Comparison of ENCODE assay signal across 11 mouse cellular contexts in genomic region chr7:16337733-16338132, GRCm38 (mm10). TPM values are rescaled to one million over a fixed set of nuclear protein-coding genes. Genes with fewer than 3 reads are reported as not detected.
A peak's percentile ranks its signal among the peaks of the same experiment; 100 is the strongest.
DNase-seq lines count a peak whose midpoint lies in the region; ATAC-seq and TF ChIP-seq lines count a peak whose summit lies in the region.
"Had no signal": no experiment of that assay in that cellular context is flagged by ENCODE, and none has a peak within 500 bp of the region (broad histone marks: within the 10 kb centered on the region; RNA-seq: fewer than 3 reads in every experiment).

No protein-coding gene starts in this region.

- intact Hi-C loops in gastrocnemius, adult 2 months (cut with DNase I) = no loop called here

- WGBS in lung, postnatal 0 days = 73% methylated on average over 2 of the region's 2 CpGs
- 66% methylated on average over 2 of the region's 2 CpGs for WGBS in lung, adult 2 months

- no peak for TF ChIP-seq EP300 in lung, postnatal 0 days (IDR thresholded peaks at IDR 0.05)

- no peaks in the 10 kb centered on the region for H3K9me3 ChIP-seq in lung, postnatal 0 days (ENCODE audit: low read length)
- H3K9me3 ChIP-seq: heart, embryonic 13.5 days had no signal

- no peak overlapping the region for H3K4me2 ChIP-seq in lung, postnatal 0 days (replicated peaks; ENCODE audit: low read depth, low read length)
- H3K4me2 ChIP-seq: heart, embryonic 13.5 days had no signal

- H3K9ac ChIP-seq in lung, postnatal 0 days (replicated peaks; ENCODE audit: low read depth) = no peak overlapping the region
- H3K9ac ChIP-seq: heart, embryonic 13.5 days had no signal

- TF ChIP-seq CTCF in gastrocnemius, adult 2 months (IDR thresholded peaks at IDR 0.05) = peak; percentile 17; the same call in 1 of the 2 replicates
- TF ChIP-seq CTCF in lung, postnatal 0 days (IDR thresholded peaks at IDR 0.05) = peak; percentile 51
- no peak for TF ChIP-seq CTCF in lung, adult 2 months (IDR thresholded peaks at IDR 0.05; ENCODE audit: insufficient read depth, low read length)

- no peak overlapping the region for H3K27ac ChIP-seq in gastrocnemius, adult 2 months
- no peak overlapping the region for H3K27ac ChIP-seq in lung, postnatal 0 days (ENCODE audit: low read length)
- H3K27ac ChIP-seq: heart, embryonic 13.5 days had no signal

- no peak for DNase-seq in gastrocnemius, adult 2 months
- DNase-seq in gastrocnemius, postnatal 25 days = no peak
- DNase-seq in lung, postnatal 0 days (ENCODE audit: low spot score) = peak; percentile 41
- DNase-seq in lung, adult 2 months = no peak
- DNase-seq in R1 (ENCODE audit: low read depth, low spot score) = peak; percentile 78
- peak; percentile 30 for DNase-seq in splenic B cell, adult 2 months (ENCODE audit: low read depth, low spot score)
- no peak for DNase-seq in cerebellum, postnatal 10 days
- DNase-seq in spleen, postnatal 10 days (ENCODE audit: low spot score in 2 of 2) = no peak
- DNase-seq: kidney, postnatal 36 days had no signal

- no peak for ATAC-seq in lung, postnatal 0 days
- ATAC-seq: hindbrain, embryonic 16.5 days had no signal

- H3K4me3 ChIP-seq in gastrocnemius, adult 2 months = no peak overlapping the region
- H3K4me3 ChIP-seq in lung, postnatal 0 days (ENCODE audit: low read depth, low read length) = no peak overlapping the region
- no peak overlapping the region for H3K4me3 ChIP-seq in lung, adult 2 months (replicated peaks; ENCODE audit: extremely low read depth, low read depth, low read length)
- H3K4me3 ChIP-seq: heart, embryonic 13.5 days had no signal

- H3K27me3 ChIP-seq in lung, postnatal 0 days (replicated peaks; ENCODE audit: insufficient read depth, low read length) = no peaks in the 10 kb centered on the region
- H3K27me3 ChIP-seq in splenic B cell, adult 2 months (ENCODE audit: control insufficient read depth, insufficient read depth, low read length, poor library complexity, severe bottlenecking) = no peaks in the 10 kb centered on the region
- H3K27me3 ChIP-seq: heart, embryonic 13.5 days had no signal

- H3K36me3 ChIP-seq in lung, postnatal 0 days (ENCODE audit: insufficient read depth, low read length) = peaks cover 7% of the 10 kb centered on the region; the same call in 1 of the 2 replicates
- H3K36me3 ChIP-seq in splenic B cell, adult 2 months (ENCODE audit: control insufficient read depth, insufficient read depth, low read length, poor library complexity, severe bottlenecking) = peaks cover 4% of the 10 kb centered on the region; the same call in 1 of the 2 replicates

- TF ChIP-seq POLR2A in lung, adult 2 months (IDR thresholded peaks at IDR 0.05; ENCODE audit: borderline replicate concordance, extremely low read depth, low read depth, low read length) = no peak

- no peaks in the 10 kb centered on the region for H3K4me1 ChIP-seq in lung, postnatal 0 days (ENCODE audit: insufficient read depth, low read depth, low read length)
- 0 out of 2 replicates have a peak, but pooled peaks cover 4% of the 10 kb centered on the region for H3K4me1 ChIP-seq in lung, adult 2 months (ENCODE audit: control insufficient read depth, insufficient read depth, low read length)

RNA-seq across cellular contexts. Expression of gene Bbc3, which starts 29.5 kb away (rescaled TPM):
- 1 to 10 TPM; 1.4 to 2.9 TPM for total RNA-seq in gastrocnemius, adult 2 months (2021)
- 1 to 10 TPM; 1.7 to 2.4 TPM for total RNA-seq in gastrocnemius, postnatal 25 days (2021)
- polyA plus RNA-seq in lung, postnatal 0 days (2015; fragmentation: Nextera tagmentation; extraction: Ambion mirVana) = 30.0 and 31.1 TPM in 2 replicates
- polyA plus RNA-seq in lung, adult 2 months (2012; rRNA removed) = 31.8 and 48.2 TPM in 2 replicates

RNA-seq across cellular contexts. Expression of gene Sae1, which starts 49.9 kb away (rescaled TPM):
- total RNA-seq in gastrocnemius, adult 2 months (2021) = 10 to 100 TPM; 21.6 to 34.8 TPM
- 10 to 100 TPM; 25.2 to 26.4 TPM for total RNA-seq in gastrocnemius, postnatal 25 days (2021)
- polyA plus RNA-seq in lung, postnatal 0 days (2015; fragmentation: Nextera tagmentation; extraction: Ambion mirVana) = 84.8 and 92.3 TPM in 2 replicates
- polyA plus RNA-seq in lung, adult 2 months (2012; rRNA removed) = 20.7 and 31.0 TPM in 2 replicates

RNA-seq across cellular contexts. Expression of gene Ccdc9, which starts 51.1 kb away (rescaled TPM):
- 10 to 100 TPM; 41.0 to 42.1 TPM for total RNA-seq in gastrocnemius, adult 2 months (2021)
- total RNA-seq in gastrocnemius, postnatal 25 days (2021) = 10 to 100 TPM; 29.1 to 36.9 TPM
- 15.9 and 18.3 TPM in 2 replicates for polyA plus RNA-seq in lung, postnatal 0 days (2015; fragmentation: Nextera tagmentation; extraction: Ambion mirVana)
- polyA plus RNA-seq in lung, adult 2 months (2012; rRNA removed) = 31.2 and 47.3 TPM in 2 replicates

Comparison
In these comparisons a context has a peak if more than half of its experiments do, and no peak if none do; other contexts are left out.
1. DNase-seq: peak in lung, postnatal 0 days (single experiment), R1 (single experiment) and splenic B cell, adult 2 months (single experiment); none in gastrocnemius, adult 2 months (single experiment), gastrocnemius, postnatal 25 days (single experiment), lung, adult 2 months (single experiment), cerebellum, postnatal 10 days (0 of 2) and spleen, postnatal 10 days (0 of 2).